Mouse (Mus musculus): ENCODE measurements around the gene Lrrc4. TPM values are rescaled to one million over a fixed set of nuclear protein-coding genes. Genes with fewer than 3 reads are reported as not detected.

Gene Lrrc4
- polyA plus RNA-seq, 1 experiment from 2014 or later, result 0.16 TPM

DNA sequence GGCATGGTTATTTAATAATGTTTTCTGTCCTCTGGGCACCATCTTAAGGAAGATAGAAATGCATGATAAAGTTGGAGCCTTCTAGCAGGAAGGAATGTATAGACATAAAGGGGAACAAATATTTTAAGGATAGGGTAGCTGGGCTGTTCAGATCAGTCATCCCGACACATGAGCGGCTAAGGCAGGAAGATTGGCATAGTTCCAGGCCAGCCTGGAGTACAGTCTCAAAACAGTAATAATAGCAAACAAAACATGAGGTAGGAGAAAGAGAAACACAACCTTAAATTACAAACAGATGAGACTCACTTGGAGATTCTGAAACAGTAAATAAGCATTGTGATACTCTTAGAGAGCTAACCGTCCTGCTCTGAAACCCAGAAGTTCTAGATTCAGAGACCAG, 80.4 kb downstream of the Lrrc4 start:
- H3K36me3 ChIP-seq, result peaks cover 13% of the 10 kb centered on the region
- H3K4me1 ChIP-seq, result 0 out of 2 replicates have a peak, but pooled peaks cover 4% of the 10 kb centered on the region
- 95% methylated on average over 3 of the region's 3 CpGs for WGBS
- H3K9me3 ChIP-seq (replicated peaks), result no peaks in the 10 kb centered on the region
- no peak overlapping the region for H3K4me3 ChIP-seq
- no peak overlapping the region for H3K27ac ChIP-seq
- no peaks in the 10 kb centered on the region for H3K27me3 ChIP-seq (ENCODE audit: low read depth, poor library complexity, severe bottlenecking)
- no peak for DNase-seq (ENCODE audit: low spot score)

- no peak for DNase-seq (ENCODE audit: low spot score)
- Histone ChIP-seq H3K4me3 (no peak overlapping the region), H3K27ac (no peak overlapping the region), H3K4me1 (0 out of 2 replicates have a peak, but pooled peaks cover 4% of the 10 kb centered on the region), H3K27me3 (ENCODE audit: low read depth, poor library complexity, severe bottlenecking) (no peaks in the 10 kb centered on the region), H3K9me3 (replicated peaks) (no peaks in the 10 kb centered on the region), H3K36me3 (peaks cover 26% of the 10 kb centered on the region)
- WGBS, result 76% methylated on average over 3 of the region's 3 CpGs
These were observed 82.3 kb downstream of the Lrrc4 start for GRCm38 (mm10) chr6:28749224-28749623.

GRCm38 (mm10) chr6:28747931-28748670, 83.4 kb downstream of the Lrrc4 start:
- peaks cover 29% of the 10 kb centered on the region for H3K36me3 ChIP-seq
- no peaks in the 10 kb centered on the region for H3K27me3 ChIP-seq (ENCODE audit: low read depth, poor library complexity, severe bottlenecking)
- H3K4me3 ChIP-seq, result no peak overlapping the region
- 78% methylated on average over 14 of the region's 14 CpGs for WGBS
- H3K27ac ChIP-seq, result no peak overlapping the region
- no peak for DNase-seq (ENCODE audit: low spot score)
- no peaks in the 10 kb centered on the region for H3K9me3 ChIP-seq (replicated peaks)
- H3K4me1 ChIP-seq, result 0 out of 2 replicates have a peak, but pooled peaks cover 4% of the 10 kb centered on the region

GRCm38 (mm10) chr6:28747025-28747424, 84.5 kb downstream of the Lrrc4 start:
- no peak for DNase-seq (ENCODE audit: low spot score)
- no peak overlapping the region for H3K27ac ChIP-seq
- peaks cover 29% of the 10 kb centered on the region for H3K36me3 ChIP-seq
- 94% methylated on average over 5 of the region's 5 CpGs for WGBS
- H3K9me3 ChIP-seq (replicated peaks), result no peaks in the 10 kb centered on the region
- 0 out of 2 replicates have a peak, but pooled peaks cover 4% of the 10 kb centered on the region for H3K4me1 ChIP-seq
- no peaks in the 10 kb centered on the region for H3K27me3 ChIP-seq (ENCODE audit: low read depth, poor library complexity, severe bottlenecking)
- no peak overlapping the region for H3K4me3 ChIP-seq

GRCm38 (mm10) chr6:28745864-28746263, 85.7 kb downstream of the Lrrc4 start:
- no peak for DNase-seq (ENCODE audit: low spot score)
- Histone ChIP-seq H3K4me3 (no peak overlapping the region), H3K27me3 (ENCODE audit: low read depth, poor library complexity, severe bottlenecking) (no peaks in the 10 kb centered on the region), H3K4me1 (0 out of 2 replicates have a peak, but pooled peaks cover 4% of the 10 kb centered on the region), H3K27ac (no peak overlapping the region), H3K36me3 (peaks cover 28% of the 10 kb centered on the region), H3K9me3 (replicated peaks) (no peaks in the 10 kb centered on the region)
- 96% methylated on average over 7 of the region's 7 CpGs for WGBS

DNA sequence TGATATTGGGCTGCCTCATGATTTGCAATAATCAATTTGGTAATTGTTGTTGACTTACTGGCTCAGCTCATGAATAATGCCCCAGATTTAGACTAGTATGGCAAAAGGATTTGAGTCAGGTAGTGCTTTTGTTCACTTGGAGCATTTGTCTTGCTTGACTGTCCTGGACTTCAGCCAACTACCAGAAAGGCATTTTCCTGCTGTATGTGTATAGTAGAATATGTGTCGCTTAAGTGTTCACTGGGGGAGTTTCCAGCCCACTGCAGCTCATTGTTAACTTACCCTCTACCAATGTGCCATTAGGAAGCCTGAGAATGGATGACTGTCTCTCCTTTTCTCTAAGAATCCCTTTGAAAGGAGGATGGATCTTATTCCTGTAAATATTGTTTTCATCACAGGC, 88.0 kb downstream of the Lrrc4 start:
- Histone ChIP-seq H3K27ac (no peak overlapping the region), H3K9me3 (replicated peaks) (no peaks in the 10 kb centered on the region), H3K4me3 (no peak overlapping the region), H3K27me3 (ENCODE audit: low read depth, poor library complexity, severe bottlenecking) (no peaks in the 10 kb centered on the region), H3K4me1 (0 out of 2 replicates have a peak, but pooled peaks cover 4% of the 10 kb centered on the region), H3K36me3 (peaks cover 27% of the 10 kb centered on the region)
- no peak for DNase-seq (ENCODE audit: low spot score)
- whole genome bisulfite sequencing, result 92% methylated on average over 1 of the region's 1 CpGs

DNA sequence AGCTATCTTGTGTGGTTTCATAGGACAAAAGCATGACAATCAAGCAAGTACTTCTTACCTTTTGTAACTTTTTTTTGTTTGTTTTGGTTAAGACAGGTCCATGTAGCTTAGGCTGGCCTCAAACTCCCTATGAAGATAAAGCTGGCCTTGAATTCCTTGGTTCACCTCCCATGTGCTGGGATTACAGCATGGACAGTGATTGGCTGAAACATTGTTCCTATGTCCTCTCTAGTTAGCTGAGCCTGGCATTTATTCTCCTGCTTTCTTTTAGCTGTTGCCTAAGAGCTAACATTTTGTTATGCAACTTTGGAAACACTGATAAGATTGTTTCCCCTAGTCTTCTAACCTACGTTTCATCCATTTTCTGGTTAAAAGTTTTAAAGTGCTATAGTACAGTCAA, 93.9 kb downstream of the Lrrc4 start:
- 91% methylated on average over 1 of the region's 1 CpGs for WGBS

DNA sequence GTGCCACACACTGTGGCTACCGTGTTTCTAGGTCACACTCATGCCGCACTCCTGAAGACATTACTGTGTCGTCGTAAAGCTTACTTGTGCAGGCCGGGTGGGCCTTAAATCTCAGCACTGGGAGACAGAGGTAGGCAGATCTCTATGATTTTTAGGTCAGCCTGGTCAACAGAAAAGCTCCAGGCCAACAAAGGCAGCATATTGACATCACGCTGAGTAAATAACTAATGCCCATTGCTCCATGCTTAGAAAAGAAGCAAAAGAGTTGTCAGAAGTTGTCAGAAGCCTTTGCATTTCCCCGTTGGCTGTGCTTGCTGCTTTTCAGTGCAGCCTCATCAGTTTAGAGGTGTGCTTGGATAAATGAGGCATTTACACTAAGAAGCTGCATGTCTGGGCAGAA, 94.9 kb downstream of the Lrrc4 start:
- WGBS, result 91% methylated on average over 7 of the region's 7 CpGs
- no peaks in the 10 kb centered on the region for H3K4me1 ChIP-seq
- H3K4me3 ChIP-seq, result no peak overlapping the region
- no peak overlapping the region for H3K27ac ChIP-seq
- no peaks in the 10 kb centered on the region for H3K36me3 ChIP-seq
- H3K9me3 ChIP-seq (replicated peaks), result no peaks in the 10 kb centered on the region
- no peak for DNase-seq (ENCODE audit: low spot score)
- H3K27me3 ChIP-seq (ENCODE audit: low read depth, poor library complexity, severe bottlenecking), result no peaks in the 10 kb centered on the region

More for the DNA sequence above, 93.9 kb downstream of the Lrrc4 start:
- no peaks in the 10 kb centered on the region for H3K36me3 ChIP-seq
- no peak for DNase-seq (ENCODE audit: low spot score)
- H3K4me3 ChIP-seq, result no peak overlapping the region
- H3K4me1 ChIP-seq, result no peaks in the 10 kb centered on the region
- no peaks in the 10 kb centered on the region for H3K27me3 ChIP-seq (ENCODE audit: low read depth, poor library complexity, severe bottlenecking)
- no peaks in the 10 kb centered on the region for H3K9me3 ChIP-seq (replicated peaks)
- H3K27ac ChIP-seq, result no peak overlapping the region

- no peaks in the 10 kb centered on the region for H3K27me3 ChIP-seq (ENCODE audit: low read depth, poor library complexity, severe bottlenecking)
- H3K9me3 ChIP-seq (replicated peaks), result no peaks in the 10 kb centered on the region
- no peak overlapping the region for H3K27ac ChIP-seq
- no peaks in the 10 kb centered on the region for H3K4me1 ChIP-seq
- 83% methylated on average over 9 of the region's 9 CpGs for WGBS
- no peaks in the 10 kb centered on the region for H3K36me3 ChIP-seq
- no peak for DNase-seq (ENCODE audit: low spot score)
- no peak overlapping the region for H3K4me3 ChIP-seq
These were observed 96.4 kb downstream of the Lrrc4 start for GRCm38 (mm10) chr6:28735116-28735515.

DNA sequence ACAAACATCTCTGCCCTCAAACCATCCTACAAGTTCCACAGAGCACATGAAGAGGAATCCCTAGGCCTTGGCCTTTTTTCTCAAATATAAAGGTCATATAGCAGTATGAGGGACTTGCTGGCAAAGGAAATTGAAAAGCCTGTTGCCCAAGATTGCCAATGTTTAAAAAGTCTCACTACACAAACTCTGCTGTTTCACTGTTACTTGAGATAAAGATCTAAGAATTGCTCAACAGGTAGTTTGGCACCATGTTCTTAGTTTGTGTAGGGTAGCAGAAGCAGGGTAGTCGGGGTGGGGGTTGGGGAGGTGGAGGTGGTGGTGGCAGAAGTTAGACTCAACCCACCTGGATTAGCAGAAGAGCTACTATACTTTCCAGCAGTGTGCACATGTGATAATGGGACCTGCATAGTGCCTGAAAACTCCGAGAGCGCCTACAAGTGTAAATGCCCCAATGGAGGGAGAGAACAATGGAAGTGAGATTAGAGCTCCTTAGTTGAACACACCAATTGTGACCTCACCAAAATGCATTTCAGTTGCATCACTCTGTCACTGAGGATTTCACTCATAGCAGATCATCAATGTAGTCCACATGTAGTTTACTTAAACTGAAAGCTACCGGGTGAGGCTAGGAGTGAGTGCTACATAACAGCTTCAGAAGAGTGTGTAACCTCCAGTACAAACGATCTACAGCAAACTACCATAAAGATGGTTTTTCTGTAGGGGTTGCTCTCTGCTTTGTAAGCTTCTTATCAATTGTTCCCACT, 97.5 kb downstream of the Lrrc4 start:
- WGBS, result 87% methylated on average over 5 of the region's 5 CpGs

DNA sequence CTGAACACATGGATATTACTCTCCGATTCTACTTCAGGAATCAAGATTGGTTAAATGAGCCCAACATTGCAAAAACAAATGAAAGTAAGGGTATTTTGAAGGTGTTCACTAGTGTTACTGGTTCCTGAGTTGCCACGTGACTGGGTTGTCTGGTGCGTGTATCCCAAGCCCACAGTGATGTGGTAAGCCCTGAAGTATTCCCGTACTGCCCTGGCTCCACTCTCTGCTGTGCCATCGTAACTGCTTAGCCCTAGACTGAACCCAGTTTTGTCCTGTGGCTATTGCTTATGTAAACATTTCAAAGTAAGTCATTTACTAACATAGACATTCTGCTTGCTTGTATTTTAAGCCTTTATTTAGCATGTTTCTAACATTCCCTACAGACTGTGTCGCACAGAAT, 100.3 kb downstream of the Lrrc4 start:
- no peak overlapping the region for H3K4me3 ChIP-seq
- no peak overlapping the region for H3K27ac ChIP-seq
- no peak for DNase-seq (ENCODE audit: low spot score)
- H3K27me3 ChIP-seq (ENCODE audit: low read depth, poor library complexity, severe bottlenecking), result no peaks in the 10 kb centered on the region
- H3K9me3 ChIP-seq (replicated peaks), result no peaks in the 10 kb centered on the region
- peaks cover 15% of the 10 kb centered on the region for H3K4me1 ChIP-seq
- WGBS, result 97% methylated on average over 6 of the region's 6 CpGs
- no peaks in the 10 kb centered on the region for H3K36me3 ChIP-seq

More for the DNA sequence above, 97.5 kb downstream of the Lrrc4 start:
- Histone ChIP-seq H3K4me1 (peaks cover 6% of the 10 kb centered on the region; the same call in 1 of the 2 replicates), H3K9me3 (replicated peaks) (no peaks in the 10 kb centered on the region), H3K4me3 (no peak overlapping the region), H3K36me3 (no peaks in the 10 kb centered on the region), H3K27me3 (ENCODE audit: low read depth, poor library complexity, severe bottlenecking) (no peaks in the 10 kb centered on the region), H3K27ac (no peak overlapping the region)
- DNase-seq (ENCODE audit: low spot score), result no peak

DNA sequence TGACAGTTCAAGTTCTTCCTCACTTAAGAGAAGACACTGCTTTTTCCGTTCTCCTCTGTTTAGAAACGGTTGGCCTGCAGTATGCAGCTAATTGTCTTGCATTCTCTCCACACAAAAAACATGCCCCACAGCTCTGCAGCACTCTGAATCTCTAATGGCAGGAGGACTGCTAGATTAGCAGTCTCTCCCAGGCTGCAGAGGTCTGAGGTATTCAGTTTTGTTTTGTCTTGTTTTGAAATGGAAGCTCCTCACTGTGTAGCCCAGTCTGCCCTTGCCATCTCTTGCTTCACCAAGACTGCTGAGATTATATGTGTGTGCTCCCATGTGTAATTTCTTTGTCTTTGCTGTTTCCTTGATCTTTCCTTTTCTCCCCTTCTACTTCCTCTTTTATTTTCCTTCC, 101.9 kb downstream of the Lrrc4 start:
- H3K4me3 ChIP-seq, result no peak overlapping the region
- no peaks in the 10 kb centered on the region for H3K9me3 ChIP-seq (replicated peaks)
- H3K27me3 ChIP-seq (ENCODE audit: low read depth, poor library complexity, severe bottlenecking), result no peaks in the 10 kb centered on the region
- H3K36me3 ChIP-seq, result peaks cover 10% of the 10 kb centered on the region
- DNase-seq (ENCODE audit: low spot score), result no peak
- WGBS, result 52% methylated on average over 2 of the region's 2 CpGs
- H3K27ac ChIP-seq, result no peak overlapping the region
- peaks cover 15% of the 10 kb centered on the region for H3K4me1 ChIP-seq

- Histone ChIP-seq H3K4me1 (peaks cover 15% of the 10 kb centered on the region), H3K9me3 (replicated peaks) (no peaks in the 10 kb centered on the region), H3K27me3 (ENCODE audit: low read depth, poor library complexity, severe bottlenecking) (no peaks in the 10 kb centered on the region), H3K27ac (no peak overlapping the region), H3K4me3 (no peak overlapping the region), H3K36me3 (peaks cover 10% of the 10 kb centered on the region)
- 18% methylated on average over 3 of the region's 3 CpGs for WGBS
- no peak for DNase-seq (ENCODE audit: low spot score)
These were observed 102.3 kb downstream of the Lrrc4 start for GRCm38 (mm10) chr6:28729236-28729635.
